Mouse (Mus musculus): ENCODE measurements around the gene Rasl10a. TPM values are rescaled to one million over a fixed set of nuclear protein-coding genes. Genes with fewer than 3 reads are reported as not detected.

The Rasl10a gene
- total RNA-seq (2014; rRNA removed) (4.7 and 4.8 TPM in 2 replicates), polyA plus RNA-seq (2015; fragmentation: Nextera tagmentation; extraction: Ambion mirVana) (4.5 and 4.7 TPM in 2 replicates)

DNA sequence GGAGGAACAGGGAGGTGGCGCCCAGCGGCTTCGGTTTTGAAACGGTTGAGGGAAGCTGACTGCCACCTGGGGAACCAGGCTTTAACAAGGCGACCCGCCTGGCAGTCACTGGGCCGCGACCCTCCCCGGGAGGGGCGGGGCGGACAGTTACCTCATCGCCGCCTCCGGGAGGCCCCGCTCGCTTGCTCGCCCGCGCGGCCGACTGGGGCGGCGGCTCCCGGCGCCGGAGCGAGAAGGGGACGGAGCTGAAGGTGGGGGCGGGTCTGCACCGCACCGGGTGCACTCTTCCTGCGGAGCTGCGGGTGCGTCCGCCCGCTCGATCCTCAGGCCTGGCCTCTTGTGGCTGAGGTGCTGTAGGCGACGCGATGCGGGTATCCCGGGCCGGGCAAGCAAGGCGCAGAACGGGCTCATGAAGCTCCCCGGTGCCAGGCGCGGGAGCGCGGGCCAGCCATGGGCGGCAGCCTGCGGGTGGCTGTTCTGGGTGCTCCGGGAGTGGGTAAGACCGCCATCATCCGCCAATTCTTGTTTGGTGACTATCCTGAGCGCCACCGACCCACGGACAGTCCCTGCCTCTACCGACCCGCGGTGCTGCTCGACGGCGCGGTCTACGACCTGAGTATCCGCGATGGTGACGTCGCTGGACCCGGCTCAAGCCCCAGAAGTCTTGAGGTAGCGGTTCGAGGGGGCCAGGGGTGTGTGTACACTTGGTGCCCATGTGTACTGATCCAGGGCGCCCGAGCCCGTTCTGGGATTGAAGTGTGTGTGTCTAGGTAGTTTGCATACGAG is at the start of gene Rasl10a:
TSS of gene Rasl10a (plus strand) at position 273 of the 786 bp plus-strand sequence.
- peak within 1 kb of the TSS; percentile 43 for H3K9ac ChIP-seq (replicated peaks; ENCODE audit: low read length)
- 0 out of 2 replicates have a peak, but pooled peaks cover 4% of the 10 kb centered on the region for H3K36me3 ChIP-seq (ENCODE audit: insufficient read depth, low read length)
- H3K9me3 ChIP-seq (ENCODE audit: low read length): no peaks in the 10 kb centered on the region
- ATAC-seq (no peak), DNase-seq (ENCODE audit: low spot score) (peak; percentile 15)
- peak within 1 kb of the TSS; percentile 46 for H3K4me3 ChIP-seq (ENCODE audit: low read length)
- 1% methylated on average over 63 of the region's 77 CpGs for WGBS
- H3K27ac ChIP-seq: no peak within 1 kb of the TSS
- no peak for TF ChIP-seq CTCF (IDR thresholded peaks at IDR 0.05; ENCODE audit: low read depth)
- peak within 1 kb of the TSS; percentile 88 for H3K4me2 ChIP-seq (ENCODE audit: low read depth, low read length)
- peaks cover 15% of the 10 kb centered on the region for H3K4me1 ChIP-seq (ENCODE audit: insufficient read depth, low read length)
- H3K27me3 ChIP-seq (ENCODE audit: insufficient read depth, low read length): peaks cover 18% of the 10 kb centered on the region

DNA sequence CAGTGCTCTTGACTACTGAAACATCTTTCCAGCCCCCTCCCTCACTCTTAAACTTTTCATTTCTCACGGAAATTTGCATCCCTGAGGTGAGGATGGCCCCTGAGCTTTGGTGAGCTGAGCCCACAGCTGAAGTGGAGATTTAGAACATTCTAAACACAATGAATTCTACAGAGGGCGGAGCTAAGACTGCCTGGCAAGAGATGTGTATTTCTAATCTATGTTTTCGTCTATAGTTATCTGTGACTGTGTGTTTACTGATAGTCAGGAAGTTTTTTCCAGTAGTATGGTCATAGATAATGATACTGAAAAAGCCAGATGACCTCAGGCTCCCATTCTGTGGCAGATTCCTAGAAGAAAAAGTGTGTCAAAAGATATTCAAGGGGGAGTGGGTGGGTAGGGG is 49.1 kb upstream of the Rasl10a start:
- Histone ChIP-seq H3K9ac (replicated peaks; ENCODE audit: low read length) (no peak overlapping the region), H3K27ac (no peak overlapping the region), H3K4me2 (ENCODE audit: low read depth, low read length) (no peak overlapping the region), H3K27me3 (ENCODE audit: insufficient read depth, low read length) (no peaks in the 10 kb centered on the region), H3K36me3 (ENCODE audit: insufficient read depth, low read length) (peaks cover 24% of the 10 kb centered on the region; the same call in 1 of the 2 replicates), H3K4me3 (ENCODE audit: low read length) (no peak overlapping the region), H3K4me1 (ENCODE audit: insufficient read depth, low read length) (no peaks in the 10 kb centered on the region), H3K9me3 (ENCODE audit: low read length) (no peaks in the 10 kb centered on the region)
- no peak for TF ChIP-seq CTCF (IDR thresholded peaks at IDR 0.05; ENCODE audit: low read depth)
- WGBS: 90% methylated on average over 3 of the region's 3 CpGs
- ATAC-seq (no peak), DNase-seq (ENCODE audit: low spot score) (no peak)

DNA sequence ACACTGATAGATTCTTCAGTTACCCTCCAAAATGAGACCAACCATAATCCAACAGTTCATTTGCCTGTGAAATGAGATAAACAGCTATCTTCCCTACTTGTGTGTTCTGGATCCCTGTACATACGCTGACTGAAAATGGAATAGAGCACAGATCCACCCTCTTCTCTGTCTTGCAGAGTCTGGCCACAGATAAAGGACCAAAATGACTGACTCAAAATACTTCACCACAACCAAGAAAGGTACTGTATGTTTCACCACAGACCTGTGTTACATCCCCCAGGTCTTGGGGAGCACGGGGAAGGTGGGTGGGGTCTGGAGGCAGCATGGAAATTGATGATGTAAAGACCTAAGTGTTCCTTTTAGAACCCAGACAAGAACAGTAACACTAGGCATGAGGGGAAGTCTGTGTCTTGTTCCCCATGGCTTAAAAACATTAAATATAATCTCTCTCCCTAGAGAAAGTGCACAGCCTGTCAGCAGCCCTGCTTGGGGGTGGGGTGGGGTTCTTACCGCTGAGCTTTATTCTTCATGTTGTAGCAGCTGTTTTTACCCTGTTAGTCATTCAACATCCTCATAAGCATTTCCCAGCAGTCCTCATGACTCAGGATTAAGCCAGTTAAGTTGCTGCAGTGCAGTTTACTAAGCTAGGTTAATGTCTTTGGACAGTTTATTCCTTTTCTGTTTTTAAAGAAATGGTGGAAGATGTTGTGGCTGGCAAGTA is 48.4 kb upstream of the Rasl10a start:
- ATAC-seq (no peak), DNase-seq (ENCODE audit: low spot score) (no peak)
- peaks cover 30% of the 10 kb centered on the region for H3K36me3 ChIP-seq (ENCODE audit: insufficient read depth, low read length)
- no peak overlapping the region for H3K4me2 ChIP-seq (ENCODE audit: low read depth, low read length)
- H3K27me3 ChIP-seq (ENCODE audit: insufficient read depth, low read length): no peaks in the 10 kb centered on the region
- no peaks in the 10 kb centered on the region for H3K9me3 ChIP-seq (ENCODE audit: low read length)
- H3K4me3 ChIP-seq (ENCODE audit: low read length): no peak overlapping the region
- no peak overlapping the region for H3K27ac ChIP-seq
- no peak for TF ChIP-seq CTCF (IDR thresholded peaks at IDR 0.05; ENCODE audit: low read depth)
- no peaks in the 10 kb centered on the region for H3K4me1 ChIP-seq (ENCODE audit: insufficient read depth, low read length)
- no peak overlapping the region for H3K9ac ChIP-seq (replicated peaks; ENCODE audit: low read length)
- WGBS: 82% methylated on average over 3 of the region's 3 CpGs

DNA sequence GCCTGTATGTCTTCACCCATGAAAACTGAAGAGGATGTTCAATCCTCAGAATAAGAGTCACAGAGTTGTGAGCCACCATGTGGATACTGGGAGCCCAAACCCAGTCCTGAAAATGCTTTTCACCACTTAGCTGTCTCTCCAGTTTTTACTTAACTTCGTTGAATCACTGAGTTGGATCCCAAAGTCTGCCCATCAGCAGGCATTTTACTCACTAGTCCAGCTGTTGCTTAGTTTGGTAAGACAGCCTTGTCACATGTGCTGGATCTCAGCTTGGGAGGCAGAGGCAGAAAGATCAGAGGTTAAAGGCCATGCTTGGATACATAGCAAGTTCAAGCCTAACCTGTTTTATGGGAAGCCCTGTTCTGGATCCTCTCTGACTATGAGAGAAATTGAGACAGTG is 47.7 kb upstream of the Rasl10a start:
- no peak overlapping the region for H3K9ac ChIP-seq (replicated peaks; ENCODE audit: low read length)
- H3K4me1 ChIP-seq (ENCODE audit: insufficient read depth, low read length): no peaks in the 10 kb centered on the region
- no peaks in the 10 kb centered on the region for H3K27me3 ChIP-seq (ENCODE audit: insufficient read depth, low read length)
- no peak overlapping the region for H3K27ac ChIP-seq
- H3K36me3 ChIP-seq (ENCODE audit: insufficient read depth, low read length): peaks cover 31% of the 10 kb centered on the region
- DNase-seq (ENCODE audit: low spot score): no peak
- 75% methylated on average over 1 of the region's 1 CpGs for WGBS
- H3K9me3 ChIP-seq (ENCODE audit: low read length): no peaks in the 10 kb centered on the region
- ATAC-seq: no peak
- no peak for TF ChIP-seq CTCF (IDR thresholded peaks at IDR 0.05; ENCODE audit: low read depth)
- H3K4me3 ChIP-seq (ENCODE audit: low read length): no peak overlapping the region
- H3K4me2 ChIP-seq (ENCODE audit: low read depth, low read length): no peak overlapping the region

DNA sequence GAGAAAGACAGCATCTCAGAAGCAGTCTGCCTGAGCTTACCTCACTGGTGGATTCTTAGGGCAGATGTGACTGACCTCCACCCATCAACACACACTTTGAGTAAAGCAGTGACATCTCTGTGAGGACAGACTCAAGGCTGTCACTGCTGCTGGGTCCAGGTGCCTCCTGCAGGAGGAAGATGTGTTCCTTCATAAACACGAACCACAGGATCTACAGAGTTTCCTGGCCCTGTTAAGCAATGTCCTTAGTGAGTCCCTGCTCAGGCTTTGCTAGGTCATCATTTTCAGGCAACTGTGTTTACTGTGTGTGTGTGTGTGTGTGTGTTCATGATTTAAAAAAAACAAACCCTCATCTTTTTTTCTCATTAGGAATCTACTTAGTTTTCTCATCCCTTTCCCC is 46.4 kb upstream of the Rasl10a start:
- WGBS: 94% methylated on average over 1 of the region's 1 CpGs
- H3K4me1 ChIP-seq (ENCODE audit: insufficient read depth, low read length): no peaks in the 10 kb centered on the region
- H3K4me3 ChIP-seq (ENCODE audit: low read length): no peak overlapping the region
- peaks cover 35% of the 10 kb centered on the region for H3K36me3 ChIP-seq (ENCODE audit: insufficient read depth, low read length)
- H3K27me3 ChIP-seq (ENCODE audit: insufficient read depth, low read length): no peaks in the 10 kb centered on the region
- no peak overlapping the region for H3K9ac ChIP-seq (replicated peaks; ENCODE audit: low read length)
- no peaks in the 10 kb centered on the region for H3K9me3 ChIP-seq (ENCODE audit: low read length)
- no peak overlapping the region for H3K4me2 ChIP-seq (ENCODE audit: low read depth, low read length)
- ATAC-seq (no peak), DNase-seq (ENCODE audit: low spot score) (no peak)
- no peak overlapping the region for H3K27ac ChIP-seq
- TF ChIP-seq CTCF (IDR thresholded peaks at IDR 0.05; ENCODE audit: low read depth): no peak

DNA sequence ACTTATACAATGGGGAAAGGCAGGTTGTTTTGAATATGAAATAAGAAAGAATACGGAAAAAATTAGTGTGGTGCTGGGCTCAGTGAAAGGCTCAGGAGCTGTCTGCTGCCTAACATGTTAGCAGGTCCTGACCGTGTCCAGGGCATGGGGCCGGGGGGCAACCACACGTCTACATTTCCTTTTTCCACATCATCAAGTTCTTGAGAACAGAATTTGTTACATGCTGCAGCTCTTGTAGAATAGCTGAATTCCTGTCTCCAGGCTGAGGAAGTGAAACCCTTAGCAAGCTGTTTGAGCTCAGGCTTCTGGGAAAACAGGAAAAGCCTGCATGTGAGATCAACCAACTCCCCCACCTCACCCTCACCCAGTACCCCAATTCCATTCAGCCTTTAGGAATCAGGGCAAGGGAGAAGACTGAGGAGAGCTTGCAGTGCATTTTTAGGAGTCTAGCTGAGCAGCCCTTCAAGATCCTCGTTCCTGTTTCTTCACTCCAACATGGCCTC is 45.7 kb upstream of the Rasl10a start:
- no peaks in the 10 kb centered on the region for H3K9me3 ChIP-seq (ENCODE audit: low read length)
- 78% methylated on average over 5 of the region's 5 CpGs for WGBS
- TF ChIP-seq CTCF (IDR thresholded peaks at IDR 0.05; ENCODE audit: low read depth): no peak

More for the DNA sequence above, 45.7 kb upstream of the Rasl10a start:
- Histone ChIP-seq H3K27ac (0 out of 2 replicates have a peak overlapping the region, but pooled peaks have one; percentile 15), H3K27me3 (ENCODE audit: insufficient read depth, low read length) (no peaks in the 10 kb centered on the region), H3K4me2 (ENCODE audit: low read depth, low read length) (no peak overlapping the region), H3K9ac (replicated peaks; ENCODE audit: low read length) (no peak overlapping the region), H3K4me1 (ENCODE audit: insufficient read depth, low read length) (no peaks in the 10 kb centered on the region), H3K36me3 (ENCODE audit: insufficient read depth, low read length) (peaks cover 42% of the 10 kb centered on the region), H3K4me3 (ENCODE audit: low read length) (no peak overlapping the region)
- no peak for ATAC-seq
- DNase-seq (ENCODE audit: low spot score): no peak

All from hindbrain, postnatal 0 days (tissue).